Mouse (Mus musculus) heart, embryonic 12.5 days (tissue): ENCODE measurements around the gene Amigo2. TPM values are rescaled to one million over a fixed set of nuclear protein-coding genes. Genes with fewer than 3 reads are reported as not detected.

Experiments
- ATAC-seq: fragments of 200-750 bp; cut with Nextera tagmentation; 2 replicates; pipeline ENCODE4 v1.8.0; 2017; ENCODE audit warnings: moderate TSS enrichment, moderate library complexity; ENCODE audit not compliant: insufficient number of reproducible peaks, low FRiP score
- H3K27ac ChIP-seq: fragments of 300-500 bp; sonication (generic); 2 replicates; pipeline ENCODE4 v1.5.1; 2016; ENCODE audit warnings: mild to moderate bottlenecking, moderate library complexity; ENCODE audit not compliant: poor library complexity, severe bottlenecking
- H3K27me3 ChIP-seq: fragments of 300-500 bp; sonication (generic); replicated peaks from 2 replicates; pipeline ENCODE4 v1.6.1; 2016; ENCODE audit warnings: mild to moderate bottlenecking, moderate library complexity
- H3K36me3 ChIP-seq: fragments of 300-500 bp; sonication (generic); 2 replicates; pipeline ENCODE4 v1.6.1; 2016; ENCODE audit warnings: mild to moderate bottlenecking, moderate library complexity
- H3K4me1 ChIP-seq: fragments of 300-500 bp; sonication (generic); replicated peaks from 2 replicates; pipeline ENCODE4 v1.6.1; 2016; ENCODE audit warnings: mild to moderate bottlenecking
- H3K4me2 ChIP-seq: fragments of 300-500 bp; sonication (generic); 2 replicates; pipeline ENCODE4 v1.6.1; 2016; ENCODE audit warnings: mild to moderate bottlenecking, moderate library complexity
- H3K4me3 ChIP-seq: fragments of 300-500 bp; sonication (generic); 2 replicates; pipeline ENCODE4 v1.5.1; 2016; ENCODE audit warnings: mild to moderate bottlenecking
- H3K9ac ChIP-seq: fragments of 300-500 bp; sonication (generic); 2 replicates; pipeline ENCODE4 v1.6.1; 2016; ENCODE audit warnings: mild to moderate bottlenecking, moderate library complexity
- H3K9me3 ChIP-seq: fragments of 300-500 bp; sonication (generic); replicated peaks from 2 replicates; pipeline ENCODE4 v1.6.1; 2016; ENCODE audit warnings: mild to moderate bottlenecking, moderate library complexity
- WGBS: fragments of 180-500 bp; shearing (Covaris S2); methylation state at CpG from one replicate; pipeline ENCODE4 v1.1.7; 2016; 5-methylcytosine and 5-hydroxymethylcytosine counted together
- polyA plus RNA-seq: library from polyadenylated mRNA; unstranded; fragments of >200 nt; fragmentation: Nextera tagmentation; extraction: Ambion mirVana; gene quantifications from 2 replicates; pipeline ENCODE4 v1.2.1, GENCODE M21; 2016

Gene Amigo2
- polyA plus RNA-seq, 1 experiment from 2014 or later, result 3.5 TPM

DNA sequence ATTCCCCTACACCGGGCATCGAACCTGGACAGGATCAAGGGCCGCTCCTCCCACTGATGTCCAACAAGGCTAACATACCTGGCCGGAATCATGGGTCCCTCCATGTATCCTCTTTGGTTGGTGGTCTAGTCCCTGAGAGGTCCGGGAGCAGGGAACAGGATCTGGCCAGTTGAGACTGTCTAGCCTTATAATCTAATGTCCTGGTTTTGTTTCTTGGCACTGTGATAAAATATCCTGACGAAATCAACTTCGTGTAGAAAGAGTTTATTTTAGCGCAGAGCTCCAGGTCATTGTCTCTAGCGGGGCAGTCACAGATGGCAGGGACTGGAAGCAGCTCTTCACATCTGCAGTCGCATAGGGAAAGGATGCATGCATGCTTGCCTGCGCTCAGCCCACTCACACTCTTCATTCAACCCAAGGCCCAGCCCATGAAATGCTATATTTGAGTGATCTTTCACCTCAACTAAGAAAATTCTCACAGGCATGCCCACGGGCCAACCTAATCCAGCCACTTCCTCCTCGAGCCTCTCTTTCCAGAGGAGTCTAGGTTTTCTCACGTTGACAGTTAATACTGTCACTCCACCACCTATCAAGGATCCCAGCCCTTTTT, 19.3 kb upstream of the Amigo2 start:
- Histone ChIP-seq H3K9ac (no peak overlapping the region), H3K27me3 (no peaks in the 10 kb centered on the region), H3K4me1 (no peaks in the 10 kb centered on the region), H3K27ac (no peak overlapping the region), H3K4me3 (no peak overlapping the region), H3K9me3 (no peaks in the 10 kb centered on the region), H3K4me2 (no peak overlapping the region), H3K36me3 (no peaks in the 10 kb centered on the region)
- no peak for ATAC-seq
- 73% methylated on average over 14 of the region's 14 CpGs for WGBS

GRCm38 (mm10) chr15:97262251-97262650, 15.2 kb upstream of the Amigo2 start:
- Histone ChIP-seq H3K9me3 (no peaks in the 10 kb centered on the region), H3K4me3 (no peak overlapping the region), H3K36me3 (no peaks in the 10 kb centered on the region), H3K4me1 (no peaks in the 10 kb centered on the region), H3K4me2 (no peak overlapping the region), H3K27me3 (no peaks in the 10 kb centered on the region), H3K27ac (no peak overlapping the region), H3K9ac (no peak overlapping the region)
- WGBS, result 75% methylated on average over 9 of the region's 9 CpGs
- ATAC-seq, result no peak

- 72% methylated on average over 11 of the region's 11 CpGs for WGBS
Observed at GRCm38 (mm10) chr15:97259968-97260597, 13.0 kb upstream of the Amigo2 start.

DNA sequence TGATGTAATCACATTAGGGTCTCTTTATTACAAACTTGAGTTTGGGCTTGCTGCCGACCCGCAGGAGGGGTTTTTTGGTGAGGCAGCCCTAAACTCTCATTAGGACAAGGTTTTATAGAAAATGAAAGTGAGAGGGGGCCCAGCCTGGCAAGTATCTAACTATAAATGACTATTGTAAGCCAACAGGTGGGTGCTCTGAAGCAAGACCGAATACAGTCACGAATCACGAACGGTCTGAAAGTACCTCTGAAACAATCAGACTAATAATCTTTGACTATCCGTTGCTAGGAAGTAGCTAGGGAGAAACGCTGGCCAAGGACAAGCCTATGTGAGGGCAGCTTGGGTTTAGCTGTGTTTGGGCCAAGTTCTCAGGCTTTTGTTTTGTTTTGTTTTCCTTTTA, 12.2 kb upstream of the Amigo2 start:
- H3K9ac ChIP-seq, result no peak overlapping the region
- H3K4me1 ChIP-seq, result no peaks in the 10 kb centered on the region
- no peak overlapping the region for H3K4me3 ChIP-seq
- no peaks in the 10 kb centered on the region for H3K27me3 ChIP-seq
- WGBS, result 81% methylated on average over 8 of the region's 8 CpGs
- no peak overlapping the region for H3K4me2 ChIP-seq
- H3K27ac ChIP-seq, result no peak overlapping the region
- no peaks in the 10 kb centered on the region for H3K36me3 ChIP-seq
- ATAC-seq, result no peak
- H3K9me3 ChIP-seq, result 0 out of 2 replicates have a peak, but pooled peaks cover 5% of the 10 kb centered on the region

More at GRCm38 (mm10) chr15:97259968-97260597, 13.0 kb upstream of the Amigo2 start:
- Histone ChIP-seq H3K27me3 (no peaks in the 10 kb centered on the region), H3K4me2 (no peak overlapping the region), H3K27ac (no peak overlapping the region), H3K4me3 (no peak overlapping the region), H3K9ac (no peak overlapping the region), H3K36me3 (no peaks in the 10 kb centered on the region), H3K4me1 (no peaks in the 10 kb centered on the region), H3K9me3 (0 out of 2 replicates have a peak, but pooled peaks cover 5% of the 10 kb centered on the region)
- ATAC-seq, result no peak

- Histone ChIP-seq H3K27ac (no peak overlapping the region), H3K36me3 (no peaks in the 10 kb centered on the region), H3K4me2 (no peak overlapping the region), H3K4me3 (no peak overlapping the region), H3K27me3 (no peaks in the 10 kb centered on the region), H3K4me1 (no peaks in the 10 kb centered on the region), H3K9me3 (0 out of 2 replicates have a peak, but pooled peaks cover 5% of the 10 kb centered on the region), H3K9ac (no peak overlapping the region)
- 82% methylated on average over 17 of the region's 17 CpGs for WGBS
- ATAC-seq, result no peak
Observed at GRCm38 (mm10) chr15:97258483-97259230, 11.6 kb upstream of the Amigo2 start.

DNA sequence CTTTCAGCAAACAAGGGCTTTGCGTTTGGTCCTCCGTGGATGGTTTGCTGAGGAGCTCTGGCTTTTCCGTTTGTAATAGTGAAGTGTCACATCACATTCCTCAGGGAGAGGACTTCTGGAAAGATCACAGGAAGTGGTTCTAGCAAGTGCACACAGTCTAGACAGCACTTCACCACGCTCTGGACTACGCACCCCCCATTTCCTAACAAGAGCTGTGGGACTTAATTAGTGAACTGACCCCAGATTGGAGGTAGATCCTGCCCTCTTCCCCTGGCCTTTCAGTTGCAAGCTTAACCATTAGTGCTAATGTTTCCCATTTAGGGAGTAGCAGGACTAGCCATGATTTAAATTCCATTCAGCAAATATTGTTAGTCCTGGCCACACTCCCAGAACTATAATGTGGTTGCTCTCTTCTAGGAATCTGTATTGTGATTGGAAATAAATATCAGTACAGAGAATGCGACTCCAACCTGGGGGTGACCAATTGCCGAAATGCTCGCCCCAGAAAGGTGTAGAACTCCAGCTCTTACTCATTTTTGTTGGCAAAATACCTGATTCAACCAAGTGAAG, 10.2 kb upstream of the Amigo2 start:
- Histone ChIP-seq H3K9me3 (0 out of 2 replicates have a peak, but pooled peaks cover 5% of the 10 kb centered on the region), H3K4me1 (no peaks in the 10 kb centered on the region), H3K4me3 (no peak overlapping the region), H3K27me3 (no peaks in the 10 kb centered on the region), H3K9ac (no peak overlapping the region), H3K27ac (no peak overlapping the region), H3K36me3 (no peaks in the 10 kb centered on the region), H3K4me2 (no peak overlapping the region)
- ATAC-seq, result no peak
- 63% methylated on average over 8 of the region's 8 CpGs for WGBS

DNA sequence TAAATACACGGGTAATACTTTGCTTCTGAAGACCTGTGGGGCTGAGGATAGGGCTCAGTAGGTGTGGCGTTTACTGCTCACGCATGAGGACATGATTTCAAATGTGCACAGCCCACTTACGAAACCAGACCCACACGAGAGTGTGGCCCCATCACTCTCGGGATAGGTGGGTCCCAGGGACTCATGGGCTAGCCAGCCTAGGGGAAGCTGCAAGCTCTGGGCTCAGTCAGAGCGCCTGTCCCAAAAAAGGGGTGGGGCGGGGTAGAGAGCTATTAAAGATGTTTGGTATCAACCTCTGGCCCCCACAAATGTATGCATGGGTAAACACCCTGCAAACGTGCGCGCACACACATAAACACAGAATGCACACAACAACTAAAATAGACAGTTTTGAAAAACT, 9.3 kb upstream of the Amigo2 start:
- no peak for ATAC-seq
- Histone ChIP-seq H3K27ac (no peak overlapping the region), H3K9ac (no peak overlapping the region), H3K4me3 (no peak overlapping the region), H3K4me1 (no peaks in the 10 kb centered on the region), H3K9me3 (0 out of 2 replicates have a peak, but pooled peaks cover 5% of the 10 kb centered on the region), H3K36me3 (no peaks in the 10 kb centered on the region), H3K27me3 (no peaks in the 10 kb centered on the region), H3K4me2 (no peak overlapping the region)
- WGBS, result 87% methylated on average over 11 of the region's 11 CpGs

GRCm38 (mm10) chr15:97255800-97256199, 8.7 kb upstream of the Amigo2 start:
- H3K9me3 ChIP-seq, result 0 out of 2 replicates have a peak, but pooled peaks cover 5% of the 10 kb centered on the region
- H3K27me3 ChIP-seq, result no peaks in the 10 kb centered on the region
- H3K36me3 ChIP-seq, result no peaks in the 10 kb centered on the region
- H3K27ac ChIP-seq, result no peak overlapping the region
- no peak overlapping the region for H3K4me2 ChIP-seq
- no peaks in the 10 kb centered on the region for H3K4me1 ChIP-seq
- ATAC-seq, result no peak
- no peak overlapping the region for H3K9ac ChIP-seq
- WGBS, result 75% methylated on average over 3 of the region's 3 CpGs
- no peak overlapping the region for H3K4me3 ChIP-seq

DNA sequence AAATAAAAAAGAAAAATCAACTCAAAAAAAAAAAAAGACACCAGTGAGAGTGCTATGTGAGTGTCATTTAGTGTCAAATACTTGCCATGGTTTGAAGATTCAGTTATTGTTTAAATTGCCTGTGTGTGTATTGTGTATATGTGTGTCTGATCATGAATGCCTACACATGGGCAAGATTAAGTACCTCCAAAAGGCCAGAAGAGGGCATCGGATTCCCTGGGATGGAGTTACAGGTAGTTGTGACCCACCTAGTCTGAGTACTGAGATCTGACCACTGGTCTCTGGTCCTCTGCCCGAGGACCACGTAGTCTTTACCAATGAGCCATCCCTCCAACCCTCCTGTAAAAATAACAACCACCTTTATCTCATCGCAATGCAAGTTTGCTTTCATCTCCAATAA, 7.3 kb upstream of the Amigo2 start:
- Histone ChIP-seq H3K36me3 (no peaks in the 10 kb centered on the region), H3K9ac (no peak overlapping the region), H3K4me2 (no peak overlapping the region), H3K4me3 (no peak overlapping the region), H3K27me3 (no peaks in the 10 kb centered on the region), H3K4me1 (no peaks in the 10 kb centered on the region), H3K27ac (no peak overlapping the region), H3K9me3 (peaks cover 5% of the 10 kb centered on the region; the same call in 1 of the 2 replicates)
- 88% methylated on average over 4 of the region's 4 CpGs for WGBS
- ATAC-seq, result no peak

DNA sequence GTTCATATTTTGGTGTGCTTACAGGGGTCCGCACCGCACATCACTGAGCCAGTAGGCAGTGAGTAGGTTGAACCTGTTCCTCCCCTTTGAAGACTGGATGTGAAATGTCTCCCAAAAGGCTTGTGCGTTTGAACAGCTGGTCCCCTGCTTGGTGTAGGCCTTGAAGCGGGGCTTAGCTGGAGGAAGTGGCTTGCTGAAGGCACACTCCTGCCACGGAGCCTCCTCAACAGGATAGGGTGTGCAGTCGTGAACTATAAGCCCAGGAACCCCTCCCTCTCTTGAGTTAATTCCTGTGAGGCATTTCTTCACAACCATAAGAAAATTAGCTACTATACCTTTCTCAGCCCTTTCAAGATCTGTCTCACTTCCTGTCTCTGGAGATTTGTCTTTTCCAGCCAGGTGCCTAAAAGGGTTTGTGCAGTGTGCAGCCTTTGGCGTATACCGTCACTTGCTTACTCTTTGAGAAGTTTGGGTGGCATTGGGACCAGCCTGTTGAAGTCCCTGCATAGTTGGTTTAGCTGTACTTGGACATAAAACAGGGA, 5.5 kb upstream of the Amigo2 start:
- Histone ChIP-seq H3K36me3 (no peaks in the 10 kb centered on the region), H3K9ac (no peak overlapping the region), H3K27me3 (no peaks in the 10 kb centered on the region), H3K4me3 (no peak overlapping the region), H3K27ac (no peak overlapping the region), H3K9me3 (peaks cover 5% of the 10 kb centered on the region; the same call in 1 of the 2 replicates), H3K4me1 (no peaks in the 10 kb centered on the region; the same call in 1 of the 2 replicates), H3K4me2 (no peak overlapping the region)
- no peak for ATAC-seq
- 78% methylated on average over 8 of the region's 8 CpGs for WGBS

DNA sequence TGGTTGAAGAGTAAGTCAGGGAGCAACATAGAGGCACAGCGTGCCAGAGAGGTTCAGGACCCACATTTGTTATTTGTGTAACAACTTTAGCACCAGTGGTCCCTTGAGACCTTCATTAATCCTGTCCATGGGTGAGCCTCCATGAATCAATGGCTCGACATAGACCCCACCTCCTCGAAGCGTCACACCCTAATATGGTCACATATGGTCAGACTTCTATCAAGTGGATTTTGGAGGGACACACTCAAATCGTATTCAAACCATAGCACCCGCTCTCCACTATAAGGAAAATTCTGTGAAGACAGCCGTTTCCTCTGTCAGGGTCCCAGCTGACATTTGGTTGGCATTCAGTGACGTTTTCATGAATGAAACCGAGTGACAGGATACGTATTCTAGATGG, 2.2 kb upstream of the Amigo2 start:
- Histone ChIP-seq H3K4me3 (no peak overlapping the region), H3K9ac (no peak overlapping the region), H3K4me1 (peaks cover 9% of the 10 kb centered on the region), H3K4me2 (no peak overlapping the region), H3K36me3 (no peaks in the 10 kb centered on the region), H3K27ac (no peak overlapping the region), H3K9me3 (no peaks in the 10 kb centered on the region; the same call in 1 of the 2 replicates), H3K27me3 (peaks cover 19% of the 10 kb centered on the region)
- ATAC-seq, result no peak
- WGBS, result 91% methylated on average over 10 of the region's 10 CpGs
